Mouse (Mus musculus): Measurements from ENCODE around the gene Smarcad1.
"Not testable (repeated sequence)": the region's sequence is repeated elsewhere in the genome, so short reads cannot be mapped to it uniquely, and the experiment has no call there.

Gene Smarcad1

GRCm38 (mm10) chr6:65042491-65043171 is at the start of gene Smarcad1:
Smarcad1 (plus strand) TSS chr6:65042583.
- peak; percentile 78 for DNase-seq (ENCODE audit: low read depth, low spot score)

- DNase-seq (ENCODE audit: low read depth, low spot score) = no peak
Observed at GRCm38 (mm10) chr6:64996824-64997421, 45.5 kb upstream of the Smarcad1 start.

- no peak for DNase-seq (ENCODE audit: low read depth, low spot score)
Observed at GRCm38 (mm10) chr6:64997805-64998204, 44.6 kb upstream of the Smarcad1 start.

- DNase-seq (ENCODE audit: low read depth, low spot score) = not testable (repeated sequence)
Observed at GRCm38 (mm10) chr6:65000757-65001156, 41.6 kb upstream of the Smarcad1 start.

GRCm38 (mm10) chr6:65002196-65002595 is 40.2 kb upstream of the Smarcad1 start:
- DNase-seq (ENCODE audit: low read depth, low spot score) = no peak

- DNase-seq (ENCODE audit: low read depth, low spot score) = no peak
Observed at GRCm38 (mm10) chr6:65008836-65009235, 33.5 kb upstream of the Smarcad1 start.

- no peak for DNase-seq (ENCODE audit: low read depth, low spot score)
Observed at GRCm38 (mm10) chr6:65011444-65011990, 30.9 kb upstream of the Smarcad1 start.

GRCm38 (mm10) chr6:65012142-65012541 is 30.2 kb upstream of the Smarcad1 start:
- DNase-seq (ENCODE audit: low read depth, low spot score) = no peak

- no peak for DNase-seq (ENCODE audit: low read depth, low spot score)
Observed at GRCm38 (mm10) chr6:65017566-65017965, 24.8 kb upstream of the Smarcad1 start.

GRCm38 (mm10) chr6:65018966-65019365 is 23.4 kb upstream of the Smarcad1 start:
- not testable (repeated sequence) for DNase-seq (ENCODE audit: low read depth, low spot score)

- DNase-seq (ENCODE audit: low read depth, low spot score) = no peak
Observed at GRCm38 (mm10) chr6:65021883-65022282, 20.5 kb upstream of the Smarcad1 start.

- no peak for DNase-seq (ENCODE audit: low read depth, low spot score)
Observed at GRCm38 (mm10) chr6:65023053-65023452, 19.3 kb upstream of the Smarcad1 start.

- no peak for DNase-seq (ENCODE audit: low read depth, low spot score)
Observed at GRCm38 (mm10) chr6:65024668-65025067, 17.7 kb upstream of the Smarcad1 start.

- DNase-seq (ENCODE audit: low read depth, low spot score) = no peak
Observed at GRCm38 (mm10) chr6:65025130-65025529, 17.3 kb upstream of the Smarcad1 start.

GRCm38 (mm10) chr6:65034661-65035060 is 7.7 kb upstream of the Smarcad1 start:
- no peak for DNase-seq (ENCODE audit: low read depth, low spot score)

- DNase-seq (ENCODE audit: low read depth, low spot score) = no peak
Observed at GRCm38 (mm10) chr6:65035469-65035868, 6.9 kb upstream of the Smarcad1 start.

- DNase-seq (ENCODE audit: low read depth, low spot score) = no peak
Observed at GRCm38 (mm10) chr6:65041932-65042331, 451 bp upstream of the Smarcad1 start.

GRCm38 (mm10) chr6:65043241-65043640 is 858 bp downstream of the Smarcad1 start:
- no peak for DNase-seq (ENCODE audit: low read depth, low spot score)

GRCm38 (mm10) chr6:65049100-65049499 is 6.7 kb downstream of the Smarcad1 start:
- no peak for DNase-seq (ENCODE audit: low read depth, low spot score)

- DNase-seq (ENCODE audit: low read depth, low spot score) = no peak
Observed at GRCm38 (mm10) chr6:65056620-65057019, 14.2 kb downstream of the Smarcad1 start.

GRCm38 (mm10) chr6:65057137-65057536 is 14.8 kb downstream of the Smarcad1 start:
- not testable (repeated sequence) for DNase-seq (ENCODE audit: low read depth, low spot score)

GRCm38 (mm10) chr6:65061049-65061448 is 18.7 kb downstream of the Smarcad1 start:
- no peak for DNase-seq (ENCODE audit: low read depth, low spot score)

- no peak for DNase-seq (ENCODE audit: low read depth, low spot score)
Observed at GRCm38 (mm10) chr6:65075201-65075600, 32.8 kb downstream of the Smarcad1 start.

Data from c-Kit-negative CD71-positive TER-119-positive erythroid progenitor cells, embryonic 14.5 days (primary cell).